Mouse (Mus musculus): ENCODE data around the gene Tagln2. TPM values are rescaled to one million over a fixed set of nuclear protein-coding genes. Genes with fewer than 3 reads are reported as not detected.

Tagln2 gene
- polyA plus RNA-seq, 1 experiment: 837 TPM

DNA sequence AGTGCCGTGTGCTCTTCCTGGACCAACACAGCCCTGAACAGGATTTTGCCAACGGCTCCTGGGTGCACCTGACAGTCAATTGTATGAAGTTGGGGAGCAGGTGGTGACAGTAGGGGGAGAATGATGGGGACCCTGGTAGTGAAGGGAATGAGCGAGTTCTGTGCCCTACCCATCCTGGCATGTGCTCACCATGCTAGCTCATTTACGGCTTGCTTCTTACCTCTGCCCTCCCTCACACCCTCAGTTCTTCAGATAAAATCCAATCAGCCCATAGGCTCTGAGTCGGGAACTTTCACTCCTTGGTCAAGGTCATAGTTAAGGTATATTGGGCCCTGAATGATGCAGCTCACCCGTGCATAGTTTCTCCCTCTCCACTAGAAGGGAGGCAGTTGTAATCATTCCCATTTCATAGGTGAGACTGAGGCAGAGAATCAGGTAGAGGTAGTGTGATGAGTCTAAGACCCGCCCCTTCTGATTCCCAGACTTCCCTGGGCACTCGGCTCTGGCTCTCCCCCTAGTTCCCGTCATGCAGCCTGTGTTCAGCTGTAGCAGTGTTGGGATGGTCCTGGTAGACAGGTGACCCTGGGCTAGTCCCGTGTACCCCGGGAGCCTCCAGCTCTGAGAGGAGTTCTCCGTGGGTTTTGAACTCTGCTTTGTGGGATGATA, 10.1 kb upstream of the Tagln2 start:
- TF ChIP-seq GATA1 (IDR thresholded peaks at IDR 0.05; ENCODE audit: low read length): no peak

DNA sequence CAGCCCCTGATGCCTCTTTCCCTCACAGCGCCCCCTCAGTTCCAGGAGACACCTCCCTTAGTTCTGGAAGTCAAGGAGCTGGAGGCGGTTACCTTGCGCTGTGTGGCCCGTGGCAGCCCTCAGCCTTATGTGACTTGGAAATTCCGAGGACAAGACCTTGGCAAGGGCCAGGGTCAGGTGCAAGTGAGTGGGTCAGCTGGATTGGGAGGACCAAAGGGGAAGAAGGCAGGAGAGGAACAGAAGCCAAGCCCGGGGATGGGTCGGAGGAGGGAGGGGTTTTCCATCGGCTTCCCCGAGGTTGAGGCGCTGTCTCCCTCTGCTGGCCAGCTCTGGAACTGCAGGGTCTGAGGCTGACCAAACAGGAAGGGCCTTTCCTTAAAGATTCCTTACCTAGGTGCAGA, 9.6 kb upstream of the Tagln2 start:
- no peak for TF ChIP-seq GATA1 (IDR thresholded peaks at IDR 0.05; ENCODE audit: low read length)

DNA sequence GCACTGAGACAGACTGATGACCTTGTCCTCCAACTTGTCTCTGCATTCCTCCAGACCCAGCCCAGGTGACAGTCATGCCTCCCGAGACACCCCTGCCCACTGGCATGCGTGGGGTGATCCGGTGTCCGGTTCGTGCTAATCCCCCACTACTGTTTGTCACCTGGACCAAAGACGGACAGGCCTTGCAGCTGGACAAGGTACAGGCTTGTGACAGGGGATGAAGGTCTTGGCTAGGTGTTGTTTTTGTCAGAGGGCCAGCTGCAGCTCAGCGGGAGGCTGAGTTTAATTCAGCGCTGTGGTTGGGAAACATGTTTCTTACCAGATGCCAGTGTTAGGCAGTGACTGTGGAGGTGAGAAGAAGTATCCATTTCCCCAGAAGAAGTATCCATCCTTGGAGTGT, 7.8 kb upstream of the Tagln2 start:
- TF ChIP-seq GATA1 (IDR thresholded peaks at IDR 0.05; ENCODE audit: low read length): no peak

DNA sequence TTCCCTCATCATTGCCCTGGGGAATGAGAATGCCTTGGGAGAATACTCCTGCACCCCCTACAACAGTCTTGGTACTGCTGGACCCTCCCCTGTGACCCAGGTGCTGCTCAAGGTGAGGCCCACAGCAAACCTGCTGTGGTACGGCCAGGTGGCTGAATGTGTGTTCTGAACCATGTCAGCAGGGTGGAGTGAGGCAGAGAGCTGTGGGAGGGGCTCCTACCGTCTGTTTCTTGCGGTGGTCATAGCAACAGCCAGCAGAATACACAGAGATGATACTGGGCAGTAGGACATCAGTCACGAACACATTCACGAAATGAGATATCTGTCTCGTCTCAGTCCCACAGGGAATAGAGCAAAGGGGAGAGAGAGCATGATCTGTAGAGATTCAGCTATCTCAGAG, 6.3 kb upstream of the Tagln2 start:
- no peak for TF ChIP-seq GATA1 (IDR thresholded peaks at IDR 0.05; ENCODE audit: low read length)

DNA sequence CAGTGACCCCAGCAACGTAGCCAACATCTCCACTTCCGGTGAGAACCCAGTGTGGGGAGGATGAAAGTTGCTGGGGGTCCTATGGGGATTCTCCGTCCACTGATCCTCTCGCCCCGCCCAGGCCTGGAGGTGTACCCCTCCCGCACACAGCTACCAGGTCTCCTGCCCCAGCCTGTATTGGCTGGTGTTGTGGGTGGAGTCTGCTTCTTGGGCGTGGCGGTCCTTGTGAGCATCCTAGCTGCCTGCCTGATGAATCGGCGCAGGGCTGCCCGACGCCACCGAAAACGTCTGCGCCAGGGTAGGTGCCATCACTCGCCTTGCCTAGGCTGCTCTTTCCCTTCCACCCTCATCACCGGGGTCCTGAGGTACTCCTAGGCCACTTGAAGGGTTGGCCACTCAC, 3.8 kb upstream of the Tagln2 start:
- TF ChIP-seq GATA1 (IDR thresholded peaks at IDR 0.05; ENCODE audit: low read length): no peak

DNA sequence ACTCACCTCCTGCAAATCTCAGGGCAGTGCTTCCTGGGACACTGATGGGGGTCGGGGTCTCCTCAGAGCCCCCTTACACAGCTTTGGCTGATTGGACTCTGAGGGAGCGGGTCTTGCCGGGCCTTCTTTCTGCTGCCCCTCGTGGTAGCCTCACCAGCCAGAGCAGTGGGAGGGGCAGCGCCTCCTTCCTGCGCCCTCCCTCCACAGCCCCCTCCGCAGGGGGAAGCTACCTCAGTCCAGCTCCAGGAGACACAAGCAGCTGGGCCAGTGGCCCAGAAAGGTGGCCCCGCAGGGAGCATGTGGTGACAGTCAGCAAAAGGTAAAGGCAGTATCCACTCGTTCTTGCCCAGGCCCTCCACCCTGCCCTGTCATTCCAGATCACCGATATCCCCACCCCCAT, 2.4 kb upstream of the Tagln2 start:
- TF ChIP-seq GATA1 (IDR thresholded peaks at IDR 0.05; ENCODE audit: low read length): no peak

DNA sequence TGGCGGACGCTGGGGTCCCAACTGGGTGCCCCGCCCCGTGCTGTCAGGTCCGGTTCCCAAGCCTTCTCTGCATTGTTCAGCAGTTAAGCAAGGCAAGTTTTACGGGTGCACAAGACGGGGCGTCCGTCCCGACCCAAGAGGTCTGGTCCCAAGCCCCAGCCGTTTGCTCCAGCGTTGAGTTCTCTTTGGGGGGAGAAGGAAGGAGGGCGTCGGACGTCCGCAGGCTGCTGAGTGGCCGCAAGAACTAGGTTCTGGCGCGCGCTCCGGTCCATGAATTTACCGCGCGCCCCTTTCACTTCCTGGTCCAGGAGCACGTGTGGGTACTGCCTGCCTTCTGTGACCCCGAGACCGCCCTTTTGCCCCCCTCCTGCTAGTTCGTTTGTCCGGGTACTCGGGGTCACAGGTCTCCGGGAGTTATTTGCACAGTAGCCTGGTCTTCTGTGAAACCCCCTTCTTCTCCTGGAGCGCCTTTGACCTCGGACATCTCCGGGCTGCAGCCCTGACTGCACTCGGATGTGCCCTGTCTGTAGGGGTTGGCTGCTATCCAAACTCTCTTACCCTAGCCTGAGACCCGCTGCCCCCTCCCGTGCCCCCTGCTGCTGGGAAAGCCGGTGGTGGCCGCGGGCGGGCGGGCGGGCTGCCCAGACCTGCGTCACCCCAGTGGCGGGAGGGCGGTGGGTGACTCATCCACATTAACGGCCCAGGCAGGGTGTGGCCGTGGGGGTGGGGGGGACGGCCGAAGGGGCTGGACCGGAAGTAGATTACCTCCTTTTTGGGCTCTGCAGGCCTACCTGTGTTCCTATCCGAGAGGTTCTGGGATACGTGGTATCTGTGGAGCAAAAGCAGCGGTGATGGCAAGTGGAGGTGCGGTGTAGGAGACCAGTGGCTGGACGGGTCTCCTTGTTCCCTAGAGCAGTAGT, 864 bp downstream of the Tagln2 start:
- no peak for TF ChIP-seq GATA1 (IDR thresholded peaks at IDR 0.05; ENCODE audit: low read length)

DNA sequence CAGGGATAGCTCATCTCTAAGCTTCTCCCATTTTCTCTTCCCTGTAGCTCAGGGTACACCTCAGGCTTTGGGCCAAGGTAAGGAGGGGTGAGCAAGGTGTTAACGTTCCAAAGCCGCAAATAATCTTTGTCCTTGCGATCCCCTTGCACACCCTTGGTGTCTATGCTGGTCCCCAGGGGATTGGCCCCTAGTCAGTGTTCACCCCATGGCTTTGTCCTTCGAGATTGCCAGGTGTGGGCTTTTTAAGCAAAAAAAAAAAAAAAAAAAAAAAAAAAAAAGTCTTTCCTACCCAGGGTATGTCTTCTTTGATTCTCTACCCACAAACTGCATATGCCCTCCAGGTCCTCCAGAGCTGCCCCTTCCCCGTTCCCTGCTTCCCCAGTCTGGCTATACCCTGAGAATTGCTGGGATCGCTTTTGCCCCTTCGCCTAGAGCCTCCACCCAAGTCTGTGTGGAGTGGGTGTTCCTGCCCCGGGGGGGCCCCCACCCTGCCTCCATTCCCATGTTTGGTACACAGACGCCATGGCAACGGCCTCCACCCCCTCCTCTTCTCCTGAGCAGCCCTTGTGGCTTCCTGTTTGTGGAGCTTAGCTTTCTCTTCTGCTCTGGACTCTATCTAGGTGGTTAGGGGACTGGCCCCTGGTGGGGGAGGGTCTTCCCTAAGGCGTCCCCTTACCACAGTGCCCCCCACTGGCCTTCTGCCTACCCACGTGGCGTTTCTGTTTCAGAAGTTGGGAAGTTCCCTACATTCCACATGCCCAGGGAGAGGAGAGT, 1.7 kb downstream of the Tagln2 start:
- TF ChIP-seq GATA1 (IDR thresholded peaks at IDR 0.05; ENCODE audit: low read length): no peak

DNA sequence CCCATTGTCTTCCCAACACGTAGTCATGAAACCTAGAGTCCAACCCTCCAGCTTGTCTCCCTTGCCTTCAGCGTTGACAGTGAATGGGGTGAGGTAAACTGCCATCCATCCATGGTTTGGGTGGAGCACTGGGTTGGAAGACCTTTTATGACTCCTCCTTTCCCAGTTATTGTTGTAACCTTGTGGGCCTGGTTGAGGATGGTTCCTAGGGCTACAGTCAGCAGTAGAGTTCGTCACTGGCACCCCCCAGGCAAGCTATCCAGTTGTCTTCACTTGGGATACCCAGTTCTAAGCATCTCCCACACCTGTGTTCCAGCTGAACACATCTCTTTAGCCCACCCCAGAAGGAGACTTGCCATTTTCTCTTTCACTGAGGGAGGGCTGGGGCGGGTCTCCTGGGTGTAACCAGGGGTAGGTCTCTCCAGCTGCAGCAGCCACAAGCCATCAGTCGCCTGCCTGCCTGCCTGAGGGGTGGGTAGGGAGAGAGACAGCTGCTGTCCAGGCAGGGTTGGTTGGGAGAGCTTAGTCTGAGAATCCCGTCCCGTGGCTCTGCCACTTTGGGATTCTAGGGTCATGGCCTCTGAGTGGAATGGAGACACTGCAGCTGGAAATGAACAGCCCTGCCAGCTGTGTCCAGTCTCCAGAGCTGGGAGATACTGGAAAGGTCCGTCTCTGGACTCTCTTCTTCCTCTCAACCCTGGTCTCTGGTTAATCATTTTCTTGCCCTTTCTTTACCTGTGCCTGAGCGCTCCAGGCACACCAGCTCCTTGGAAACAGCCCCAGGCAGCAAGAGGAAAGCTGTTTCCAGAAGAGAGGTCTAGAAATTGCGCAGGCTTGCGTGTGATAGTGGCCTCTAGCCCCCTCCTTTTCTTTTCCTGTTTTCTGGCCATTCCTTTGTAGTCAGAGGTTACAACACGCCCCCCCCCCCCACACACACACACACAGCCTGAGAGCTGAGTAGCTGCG, 2.6 kb downstream of the Tagln2 start:
- no peak for TF ChIP-seq GATA1 (IDR thresholded peaks at IDR 0.05; ENCODE audit: low read length)

DNA sequence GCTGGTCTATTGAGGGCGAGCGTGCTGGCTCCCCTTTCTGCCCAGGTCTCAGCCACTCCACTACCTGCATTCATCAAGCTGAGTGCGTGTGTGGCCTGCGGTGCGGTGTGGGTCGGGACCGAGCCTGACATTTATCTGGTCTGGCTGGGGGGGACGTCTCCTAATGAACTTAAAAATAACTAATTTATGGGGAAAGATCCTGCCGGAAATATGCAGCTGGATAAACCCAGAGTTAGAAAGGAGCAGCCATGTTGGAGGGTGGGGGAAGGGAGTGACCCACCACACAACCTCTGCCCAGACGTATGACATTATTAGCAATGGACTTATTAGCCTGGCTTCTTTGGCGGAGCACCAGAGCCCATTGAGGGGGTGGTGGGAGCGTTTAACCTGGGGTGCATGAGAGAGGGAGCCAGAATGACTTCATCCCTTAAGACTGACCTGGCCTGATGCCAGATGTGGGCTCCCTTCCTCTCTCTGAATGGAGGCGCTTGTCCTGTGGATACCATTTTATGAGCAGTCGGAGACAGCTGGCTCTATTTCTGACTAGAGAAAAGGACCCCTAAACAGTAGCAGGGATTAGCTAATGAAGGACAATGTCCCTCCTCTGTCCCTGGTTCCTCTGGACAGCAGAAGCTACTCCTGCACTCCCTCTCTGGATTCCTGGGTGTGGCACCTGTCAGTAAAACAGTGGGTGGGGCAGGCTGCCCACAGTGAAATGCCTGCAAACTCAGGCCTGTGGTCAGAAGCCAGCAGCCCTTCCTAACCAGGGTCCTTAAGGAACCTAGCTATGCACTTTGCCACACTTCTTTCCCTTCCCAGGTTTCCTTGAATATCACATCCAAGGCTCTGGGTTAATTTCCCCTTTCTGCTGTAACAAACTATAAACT, 3.5 kb downstream of the Tagln2 start:
- TF ChIP-seq GATA1 (IDR thresholded peaks at IDR 0.05; ENCODE audit: low read length): no peak

DNA sequence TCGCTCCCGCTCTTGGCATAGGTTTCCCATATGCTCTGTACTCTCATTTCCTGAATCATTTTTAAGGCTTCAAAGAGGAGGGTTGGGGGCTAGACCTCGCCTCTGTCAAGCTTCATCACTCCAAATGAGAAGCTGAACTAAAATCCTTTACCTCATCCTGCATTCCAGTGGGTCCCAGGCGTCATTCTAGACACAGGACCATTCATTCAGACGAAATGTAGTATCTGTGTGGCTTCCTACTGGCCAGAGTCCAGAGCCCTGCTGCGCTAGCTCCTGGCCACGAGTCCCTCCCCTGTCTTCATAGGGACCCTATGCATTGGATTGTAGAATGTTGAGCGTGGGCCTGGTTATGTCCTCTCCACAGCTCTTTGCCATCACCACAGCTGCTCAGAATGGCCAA, 4.9 kb downstream of the Tagln2 start:
- TF ChIP-seq GATA1 (IDR thresholded peaks at IDR 0.05; ENCODE audit: low read length): no peak

DNA sequence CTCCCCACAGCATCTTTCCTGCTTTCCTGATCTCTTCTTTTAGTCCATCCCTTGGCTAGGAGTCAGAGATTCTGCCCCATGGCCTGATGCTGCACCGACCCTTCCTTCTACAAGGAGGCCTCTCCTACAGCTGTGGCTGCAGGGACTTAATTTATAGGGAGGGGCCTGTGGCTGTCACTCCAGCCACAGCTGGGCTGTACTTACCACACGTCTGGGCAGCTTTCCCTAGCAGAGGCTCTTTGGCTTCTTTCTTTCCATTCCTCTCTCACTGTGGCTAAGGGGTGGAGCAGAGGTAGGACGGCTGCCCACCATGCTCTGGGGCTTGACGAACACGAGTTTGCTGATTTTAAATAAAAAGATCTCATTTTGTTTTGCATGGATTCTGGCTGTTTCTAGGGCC, 7.2 kb downstream of the Tagln2 start:
- no peak for TF ChIP-seq GATA1 (IDR thresholded peaks at IDR 0.05; ENCODE audit: low read length)

DNA sequence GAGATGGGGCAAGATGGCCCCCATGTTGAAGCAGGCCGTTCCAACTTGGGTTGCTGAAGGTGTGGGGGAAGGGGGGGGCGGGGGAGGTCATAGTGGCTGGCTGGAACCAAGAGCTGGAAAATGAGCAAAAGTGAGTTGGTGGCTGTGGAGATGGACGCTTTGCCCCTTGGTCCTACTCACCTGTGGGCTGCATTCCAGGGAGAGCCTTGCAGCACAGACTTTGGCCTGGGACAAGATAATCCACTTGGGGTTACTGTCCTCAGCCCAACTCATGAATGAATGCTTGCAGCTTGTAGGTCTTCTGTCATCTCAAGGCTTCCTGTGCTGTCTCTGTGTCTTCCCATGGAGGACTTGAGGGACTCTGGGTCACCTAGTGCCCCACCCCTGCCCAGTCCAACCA, 7.9 kb downstream of the Tagln2 start:
- no peak for TF ChIP-seq GATA1 (IDR thresholded peaks at IDR 0.05; ENCODE audit: low read length)

DNA sequence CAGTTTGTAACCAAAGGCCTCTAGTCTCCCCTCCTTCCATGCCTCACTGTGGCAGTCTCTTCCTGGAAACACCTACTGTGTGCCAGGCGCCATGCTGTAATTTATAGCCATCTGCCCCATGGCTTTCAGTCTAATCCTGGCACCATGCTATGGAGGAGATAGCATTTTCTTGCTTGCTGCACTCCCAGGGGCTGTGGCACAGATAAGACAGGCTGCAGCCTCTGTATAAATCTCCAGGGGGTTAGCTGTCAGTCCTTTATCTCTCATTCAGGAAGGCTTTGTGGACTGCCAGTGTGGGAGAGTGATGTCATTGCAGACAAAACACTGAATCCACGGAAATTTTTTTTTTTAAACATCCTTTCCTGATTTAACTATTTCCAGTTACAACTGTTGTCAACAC, 8.3 kb downstream of the Tagln2 start:
- peak; percentile 68 for TF ChIP-seq GATA1 (IDR thresholded peaks at IDR 0.05; ENCODE audit: low read length)

Measured in G1E-ER4 (cell line).